Comparison of ENCODE assay signal across 8 mouse cellular contexts in the genomic region with DNA sequence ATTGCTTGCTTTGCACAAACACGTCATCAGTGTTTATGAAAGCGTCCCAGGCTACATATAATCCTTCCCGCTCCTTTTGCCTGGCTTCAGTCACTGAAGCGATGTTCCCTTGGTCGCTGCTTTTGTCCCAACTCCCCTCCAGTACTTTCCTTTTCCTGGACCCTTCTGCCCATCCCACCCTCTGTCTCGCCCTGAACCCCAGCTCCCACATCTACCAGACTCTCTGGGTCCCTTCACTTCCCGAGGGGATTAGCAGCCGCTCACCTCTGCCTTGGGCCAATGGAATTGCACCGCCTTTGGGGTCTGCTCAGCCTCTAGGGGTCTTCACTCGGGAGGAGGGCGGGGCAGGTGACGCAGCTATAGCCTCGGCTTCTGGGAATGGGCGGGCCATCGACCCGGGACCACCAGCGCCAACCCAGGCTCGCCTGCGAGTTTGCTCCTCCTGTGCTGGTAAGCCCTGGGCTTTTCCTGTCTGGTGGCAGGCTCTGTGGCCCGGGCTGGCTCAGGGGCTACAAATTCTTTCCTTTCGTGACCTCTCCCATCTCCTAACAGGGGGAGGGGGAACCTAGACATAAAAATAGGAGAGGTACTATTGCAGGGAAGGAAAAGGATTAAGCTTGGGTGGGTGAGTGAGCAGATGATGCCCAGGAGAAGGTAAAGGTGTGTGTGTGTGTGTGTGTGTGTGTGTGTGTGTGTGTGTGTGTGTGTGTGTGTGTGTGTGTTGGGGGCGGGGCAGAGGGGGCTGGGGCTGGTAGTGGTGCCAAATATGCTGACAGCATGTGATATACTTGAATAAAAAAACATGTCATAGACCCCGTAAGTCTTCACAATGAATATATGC. TPM values are rescaled to one million over a fixed set of nuclear protein-coding genes. Genes with fewer than 3 reads are reported as not detected.
DNase-seq lines count a peak whose midpoint lies in the region; ATAC-seq and TF ChIP-seq lines count a peak whose summit lies in the region.

A gene (minus strand): TSS at position 330 of the 841 bp plus-strand sequence.

- H3K79me2 ChIP-seq in macrophage (ENCODE audit: inconsistent target): no peaks in the 10 kb centered on the region

- H3K4me2 ChIP-seq in heart, embryonic 15.5 days: peak within 1 kb of the TSS; percentile 84

- H3K4me3 ChIP-seq in embryonic fibroblast, embryonic 13.5 days (ENCODE audit: insufficient read depth, low read length): peak within 1 kb of the TSS; percentile 46
- peak within 1 kb of the TSS; percentile 91 for H3K4me3 ChIP-seq in heart, embryonic 15.5 days
- H3K4me3 ChIP-seq in macrophage (ENCODE audit: inconsistent target): peak within 1 kb of the TSS; percentile 8; the same call in 1 of the 2 replicates

- peak; percentile 91 for ATAC-seq in heart, embryonic 15.5 days (replicated peaks; ENCODE audit: insufficient number of reproducible peaks, insufficient read depth, low FRiP score, low read depth)

- no peaks in the 10 kb centered on the region for H3K36me3 ChIP-seq in heart, embryonic 15.5 days
- H3K36me3 ChIP-seq in macrophage (ENCODE audit: inconsistent target): no peaks in the 10 kb centered on the region

- H3K9me3 ChIP-seq in heart, embryonic 15.5 days (replicated peaks): no peaks in the 10 kb centered on the region

- peak; percentile 82 for DNase-seq in Muller cell, postnatal 12 days (ENCODE audit: inconsistent ontology term)
- DNase-seq in brain, adult 2 months (ENCODE audit: low read depth, low spot score): peak; percentile 41
- peak; percentile 23 to 26 for DNase-seq in layer of hippocampus, postnatal 36 days
- DNase-seq in right cerebral cortex, postnatal 4 days: peak; percentile 66
- no peak for DNase-seq in MN1 (ENCODE audit: low spot score)

- no peaks in the 10 kb centered on the region for H3K4me1 ChIP-seq in embryonic fibroblast, embryonic 13.5 days (ENCODE audit: control insufficient read depth, insufficient read depth, low read length)
- H3K4me1 ChIP-seq in heart, embryonic 15.5 days (replicated peaks): peaks cover 4% of the 10 kb centered on the region; the same call in 1 of the 2 replicates

- 3% methylated on average over 22 of the region's 23 CpGs for WGBS in heart, embryonic 15.5 days
- 9% methylated on average over 19 of the region's 23 CpGs for WGBS in macrophage (ENCODE audit: missing documents)

- TF ChIP-seq CTCF in embryonic fibroblast, embryonic 13.5 days (IDR thresholded peaks at IDR 0.05; ENCODE audit: borderline replicate concordance, insufficient read depth, low read length): no peak

- H3K9ac ChIP-seq in heart, embryonic 15.5 days: peak within 1 kb of the TSS; percentile 73

- peak; percentile 56 for TF ChIP-seq POLR2A in embryonic fibroblast, embryonic 13.5 days (IDR thresholded peaks at IDR 0.05; ENCODE audit: low read depth, low read length)

- no peaks in the 10 kb centered on the region for H3K27me3 ChIP-seq in heart, embryonic 15.5 days

- H3K27ac ChIP-seq in embryonic fibroblast, embryonic 13.5 days (ENCODE audit: insufficient read depth, low read length): peak within 1 kb of the TSS; percentile 62
- H3K27ac ChIP-seq in heart, embryonic 15.5 days: peak within 1 kb of the TSS; percentile 72
- no peak within 1 kb of the TSS for H3K27ac ChIP-seq in macrophage

RNA-seq across cellular contexts. Expression of the gene that starts here (rescaled TPM):
- polyA plus RNA-seq in embryonic fibroblast, embryonic 13.5 days (2011; ENCODE audit: insufficient read length, low read depth, missing spikeins): 81.1 and 208 TPM in 2 replicates
- 2.8 and 3.2 TPM in 2 replicates for polyA plus RNA-seq in heart, embryonic 15.5 days (2015; fragmentation: Nextera tagmentation; extraction: Ambion mirVana)
- 1 to 10 TPM; 1.4 to 1.5 TPM for total RNA-seq in layer of hippocampus, postnatal 36 days (2021)
- 1 to 10 TPM in 1 of 26 experiments, under 1 TPM in 5, not detected in 20; 0.04 to 8.1 (median 0.13) TPM for total RNA-seq in macrophage (2018; cell fraction: chromatin; rRNA removed)
- under 1 TPM in 7 of 26 experiments, not detected in 19; under 0.01 to 0.09 (median 0.03) TPM for total RNA-seq in macrophage (2018; cell fraction: cytosol; rRNA removed)
- total RNA-seq in macrophage (2018; cell fraction: nucleus; rRNA removed): under 1 TPM in 3 of 26 experiments, not detected in 23; 0.04 to 0.86 (median 0.04) TPM
- polyA plus RNA-seq in macrophage (2018): 0.03 TPM in 1 of 3 replicates, not detected in the others

Comparison
In these comparisons a context has a peak if more than half of its experiments do, and no peak if none do; other contexts are left out.
1. RNA of the gene that starts here (polyA plus RNA-seq): 81.1 to 208 TPM in embryonic fibroblast, embryonic 13.5 days; 2.8 to 3.2 TPM in heart, embryonic 15.5 days and 0.03 TPM in macrophage; every median in the first group is over 10 times any median in the second.
2. H3K4me3 ChIP-seq: peak in every context shown above with its lines; median percentile 91 in heart, embryonic 15.5 days; 46 in embryonic fibroblast, embryonic 13.5 days; 8 in macrophage.